Comparison of ENCODE assay signal across 8 mouse cellular contexts in the genomic region with DNA sequence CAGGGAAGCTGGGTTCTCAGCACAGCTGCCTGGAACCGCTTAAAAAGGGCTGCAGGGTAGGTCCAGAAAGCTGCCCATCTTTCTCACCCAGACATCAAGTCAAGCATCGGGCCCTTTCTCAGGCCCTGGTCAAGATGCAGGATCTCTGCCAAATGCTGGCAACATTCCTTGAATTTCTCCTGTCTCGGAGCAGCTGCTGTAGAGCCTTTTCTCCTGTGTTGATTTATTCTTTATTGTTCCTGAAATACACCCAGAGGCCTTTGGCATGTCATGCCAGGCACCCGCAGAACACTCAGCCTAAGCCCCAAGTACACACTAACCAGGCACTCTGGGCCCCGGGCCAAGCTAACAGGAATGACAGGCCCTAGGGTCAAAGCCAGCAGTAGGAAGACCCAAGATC. TPM values are rescaled to one million over a fixed set of nuclear protein-coding genes. Genes with fewer than 3 reads are reported as not detected.
DNase-seq lines count a peak whose midpoint lies in the region; ATAC-seq and TF ChIP-seq lines count a peak whose summit lies in the region.

No protein-coding gene starts in this region.

- H3K9ac ChIP-seq in forebrain, embryonic 13.5 days = no peak overlapping the region
- no peak overlapping the region for H3K9ac ChIP-seq in forebrain, embryonic 11.5 days (ENCODE audit: low read length)
- no peak overlapping the region for H3K9ac ChIP-seq in forebrain, postnatal 0 days
- H3K9ac ChIP-seq in limb, embryonic 14.5 days (ENCODE audit: low read depth, low read length, severe bottlenecking) = no peak overlapping the region

- H3K4me1 ChIP-seq in forebrain, embryonic 13.5 days = peaks cover 81% of the 10 kb centered on the region
- peaks cover 14% of the 10 kb centered on the region for H3K4me1 ChIP-seq in forebrain, embryonic 11.5 days (replicated peaks; ENCODE audit: control insufficient read depth, insufficient read depth, low read length)
- H3K4me1 ChIP-seq in forebrain, postnatal 0 days (ENCODE audit: insufficient read depth) = peaks cover 18% of the 10 kb centered on the region
- peaks cover 66% of the 10 kb centered on the region for H3K4me1 ChIP-seq in limb, embryonic 14.5 days (ENCODE audit: control insufficient read depth, insufficient read depth, low read length)

- no peak for TF ChIP-seq POLR2A in limb, embryonic 14.5 days (IDR thresholded peaks at IDR 0.05; ENCODE audit: borderline replicate concordance, extremely low read depth, insufficient read depth, insufficient read length)

- 47% methylated on average over 5 of the region's 5 CpGs for WGBS in forebrain, embryonic 13.5 days
- 93% methylated on average over 5 of the region's 5 CpGs for WGBS in forebrain, embryonic 11.5 days
- WGBS in forebrain, postnatal 0 days = 36% methylated on average over 5 of the region's 5 CpGs
- 61% methylated on average over 5 of the region's 5 CpGs for WGBS in limb, embryonic 14.5 days

- no peak for DNase-seq in forebrain, embryonic 11.5 days (ENCODE audit: low spot score)
- peak; percentile 61 for DNase-seq in MN1 (ENCODE audit: low spot score)
- DNase-seq in forebrain, postnatal 0 days = peak; percentile 62
- DNase-seq in limb, embryonic 14.5 days (ENCODE audit: low spot score) = peak; percentile 32
- DNase-seq in thymus, postnatal 14 days = no peak
- no peak for DNase-seq in left cerebral cortex, adult 2 months (ENCODE audit: extremely low spot score in 1 of 2, low spot score in 2 of 2)
- no peak for DNase-seq in spleen, postnatal 14 days (ENCODE audit: low spot score in 2 of 2)

- H3K27ac ChIP-seq in forebrain, embryonic 13.5 days = peak overlapping the region; percentile 66
- H3K27ac ChIP-seq in forebrain, embryonic 11.5 days (ENCODE audit: low read depth, low read length) = no peak overlapping the region
- no peak overlapping the region for H3K27ac ChIP-seq in forebrain, postnatal 0 days (ENCODE audit: low read depth, low read length)
- peak overlapping the region; percentile 46; the same call in 1 of the 2 replicates for H3K27ac ChIP-seq in limb, embryonic 14.5 days (replicated peaks; ENCODE audit: low read depth, low read length)
- no peak overlapping the region for H3K27ac ChIP-seq in left cerebral cortex, adult 2 months

- no peaks in the 10 kb centered on the region for H3K27me3 ChIP-seq in forebrain, embryonic 13.5 days
- H3K27me3 ChIP-seq in forebrain, embryonic 11.5 days (ENCODE audit: control insufficient read depth, insufficient read depth, low read length) = no peaks in the 10 kb centered on the region
- no peaks in the 10 kb centered on the region for H3K27me3 ChIP-seq in forebrain, postnatal 0 days (ENCODE audit: insufficient read depth, low read length)
- H3K27me3 ChIP-seq in limb, embryonic 14.5 days (ENCODE audit: control insufficient read depth, insufficient read depth, low read length) = no peaks in the 10 kb centered on the region

- intact Hi-C loops in left cerebral cortex, adult 2 months (cut with DNase I) = no loop called here

- no peaks in the 10 kb centered on the region for H3K36me3 ChIP-seq in forebrain, embryonic 13.5 days (ENCODE audit: poor library complexity, severe bottlenecking)
- no peaks in the 10 kb centered on the region for H3K36me3 ChIP-seq in forebrain, embryonic 11.5 days (ENCODE audit: control insufficient read depth, insufficient read depth, low read length)
- H3K36me3 ChIP-seq in forebrain, postnatal 0 days (ENCODE audit: insufficient read depth) = no peaks in the 10 kb centered on the region
- H3K36me3 ChIP-seq in limb, embryonic 14.5 days (ENCODE audit: control insufficient read depth, insufficient read depth, low read length) = 0 out of 2 replicates have a peak, but pooled peaks cover 7% of the 10 kb centered on the region

- ATAC-seq in forebrain, embryonic 13.5 days = peak; percentile 42
- ATAC-seq in forebrain, embryonic 11.5 days (replicated peaks; ENCODE audit: low FRiP score) = no peak
- ATAC-seq in forebrain, postnatal 0 days = no peak
- ATAC-seq in limb, embryonic 14.5 days (ENCODE audit: low FRiP score, low read depth) = no peak

- TF ChIP-seq CTCF in forebrain, postnatal 0 days (IDR thresholded peaks at IDR 0.05; ENCODE audit: low read depth) = no peak
- no peak for TF ChIP-seq CTCF in left cerebral cortex, adult 2 months (IDR thresholded peaks at IDR 0.05)

- H3K4me3 ChIP-seq in forebrain, embryonic 13.5 days = no peak overlapping the region
- no peak overlapping the region for H3K4me3 ChIP-seq in forebrain, embryonic 11.5 days (ENCODE audit: low read depth, low read length)
- H3K4me3 ChIP-seq in forebrain, postnatal 0 days (ENCODE audit: low read depth, low read length) = no peak overlapping the region
- no peak overlapping the region for H3K4me3 ChIP-seq in limb, embryonic 14.5 days (replicated peaks; ENCODE audit: low read length)
- no peak overlapping the region for H3K4me3 ChIP-seq in left cerebral cortex, adult 2 months

- no peak overlapping the region for H3K4me2 ChIP-seq in forebrain, embryonic 13.5 days
- no peak overlapping the region for H3K4me2 ChIP-seq in forebrain, embryonic 11.5 days (ENCODE audit: low read depth, low read length, severe bottlenecking)
- no peak overlapping the region for H3K4me2 ChIP-seq in forebrain, postnatal 0 days (ENCODE audit: low read depth)
- no peak overlapping the region for H3K4me2 ChIP-seq in limb, embryonic 14.5 days (replicated peaks; ENCODE audit: low read depth, low read length, severe bottlenecking)

- H3K9me3 ChIP-seq in forebrain, embryonic 13.5 days (replicated peaks) = no peaks in the 10 kb centered on the region
- no peaks in the 10 kb centered on the region; the same call in 1 of the 2 replicates for H3K9me3 ChIP-seq in forebrain, embryonic 11.5 days (ENCODE audit: control insufficient read depth, low read length)
- no peaks in the 10 kb centered on the region for H3K9me3 ChIP-seq in forebrain, postnatal 0 days (ENCODE audit: low read length)
- no peaks in the 10 kb centered on the region for H3K9me3 ChIP-seq in limb, embryonic 14.5 days (ENCODE audit: control insufficient read depth, low read length)

RNA-seq across cellular contexts. Expression of gene Elmsan1, which starts 31.7 kb away (rescaled TPM):
- 5.0 and 5.6 TPM in 2 replicates for polyA plus RNA-seq in forebrain, embryonic 13.5 days (2015; fragmentation: Nextera tagmentation; extraction: Ambion mirVana)
- polyA plus RNA-seq in forebrain, embryonic 11.5 days (2014; fragmentation: Nextera tagmentation; extraction: Ambion mirVana) = 7.6 and 9.6 TPM in 2 replicates
- total RNA-seq in forebrain, postnatal 0 days (2014; rRNA removed) = 7.0 and 7.9 TPM in 2 replicates
- 2.2 and 2.5 TPM in 2 replicates for polyA plus RNA-seq in forebrain, postnatal 0 days (2015; fragmentation: Nextera tagmentation; extraction: Ambion mirVana)
- polyA plus RNA-seq in limb, embryonic 14.5 days (2012; rRNA removed) = 14.4 and 18.1 TPM in 2 replicates
- polyA plus RNA-seq in limb, embryonic 14.5 days (2014; fragmentation: Nextera tagmentation; extraction: Ambion mirVana) = 10.5 and 11.8 TPM in 2 replicates
- 10 to 100 TPM; 16.6 to 22.8 TPM for total RNA-seq in left cerebral cortex, adult 2 months (2021)

RNA-seq across cellular contexts. Expression of gene Pnma1, which starts 38.7 kb away (rescaled TPM):
- 3.6 and 4.3 TPM in 2 replicates for polyA plus RNA-seq in forebrain, embryonic 13.5 days (2015; fragmentation: Nextera tagmentation; extraction: Ambion mirVana)
- 1.9 and 2.8 TPM in 2 replicates for polyA plus RNA-seq in forebrain, embryonic 11.5 days (2014; fragmentation: Nextera tagmentation; extraction: Ambion mirVana)
- total RNA-seq in forebrain, postnatal 0 days (2014; rRNA removed) = 13.9 and 14.2 TPM in 2 replicates
- 9.3 and 12.0 TPM in 2 replicates for polyA plus RNA-seq in forebrain, postnatal 0 days (2015; fragmentation: Nextera tagmentation; extraction: Ambion mirVana)
- polyA plus RNA-seq in limb, embryonic 14.5 days (2012; rRNA removed) = 0.24 and 0.39 TPM in 2 replicates
- 0.55 and 0.83 TPM in 2 replicates for polyA plus RNA-seq in limb, embryonic 14.5 days (2014; fragmentation: Nextera tagmentation; extraction: Ambion mirVana)
- 1 to 10 TPM; 4.8 to 5.1 TPM for total RNA-seq in left cerebral cortex, adult 2 months (2021)

Comparison
In these comparisons a context has a peak if more than half of its experiments do, and no peak if none do; other contexts are left out.
1. H3K27ac ChIP-seq: peak in forebrain, embryonic 13.5 days (single experiment) and limb, embryonic 14.5 days (single experiment); none in forebrain, embryonic 11.5 days (single experiment), forebrain, postnatal 0 days (single experiment) and left cerebral cortex, adult 2 months (single experiment).
2. DNase-seq: peak in MN1 (single experiment), forebrain, postnatal 0 days (single experiment) and limb, embryonic 14.5 days (single experiment); none in forebrain, embryonic 11.5 days (single experiment), thymus, postnatal 14 days (single experiment), left cerebral cortex, adult 2 months (0 of 2) and spleen, postnatal 14 days (0 of 2).